ENCODE assay signal across 9 mouse cellular contexts in the genomic region with DNA sequence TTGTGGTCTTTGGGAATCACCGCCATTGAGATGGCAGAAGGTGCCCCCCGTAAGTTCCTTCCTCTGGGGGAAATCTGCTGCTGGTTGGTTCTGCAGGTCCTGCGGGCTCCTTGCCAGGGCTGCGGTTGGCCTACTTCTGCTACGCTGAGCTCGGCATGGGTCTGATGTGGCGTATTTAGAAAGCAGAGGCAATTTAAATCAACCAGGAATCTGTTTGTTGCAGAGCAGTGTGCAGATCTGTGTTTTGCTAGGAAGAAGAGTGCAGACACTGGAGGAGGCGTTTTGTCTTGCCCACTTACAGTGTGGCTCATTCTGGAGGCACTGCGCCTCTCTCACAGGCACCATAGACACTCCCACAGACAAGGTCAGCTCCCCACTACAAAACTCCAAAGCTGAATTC.
DNase-seq lines count a peak whose midpoint lies in the region; ATAC-seq lines count a peak whose summit lies in the region.
"Had no signal": no experiment of that assay in that cellular context is flagged by ENCODE, and none has a peak within 500 bp of the region (broad histone marks: within the 10 kb centered on the region; RNA-seq: fewer than 3 reads in every experiment).

No protein-coding gene starts in this region.

- no peaks in the 10 kb centered on the region for H3K36me3 ChIP-seq in embryonic facial prominence, embryonic 15.5 days
- H3K36me3 ChIP-seq in heart, embryonic 12.5 days, result no peaks in the 10 kb centered on the region

- no peak overlapping the region for H3K9ac ChIP-seq in embryonic facial prominence, embryonic 15.5 days
- no peak overlapping the region for H3K9ac ChIP-seq in heart, embryonic 12.5 days

- no peak for ATAC-seq in embryonic facial prominence, embryonic 15.5 days (ENCODE audit: insufficient number of reproducible peaks, low FRiP score, low TSS enrichment, low read depth)
- ATAC-seq in heart, embryonic 12.5 days (ENCODE audit: insufficient number of reproducible peaks, low FRiP score), result no peak

- peak; percentile 27 for DNase-seq in layer of hippocampus, adult 9-11 months
- no peak for DNase-seq in layer of hippocampus, postnatal 14 days (ENCODE audit: low spot score in 2 of 2)
- DNase-seq in cerebellum, adult 18-20 months, result peak; percentile 55 to 61
- peak; percentile 31 for DNase-seq in right cerebral cortex, postnatal 25 days
- no peak for DNase-seq in adrenal gland, adult 2 months
- DNase-seq: kidney, postnatal 14 days; lung, adult 18-20 months had no signal

- 0 out of 2 replicates have a peak overlapping the region, but pooled peaks have one; percentile 15 for H3K4me2 ChIP-seq in embryonic facial prominence, embryonic 15.5 days (replicated peaks)
- no peak overlapping the region for H3K4me2 ChIP-seq in heart, embryonic 12.5 days

- no peaks in the 10 kb centered on the region for H3K9me3 ChIP-seq in embryonic facial prominence, embryonic 15.5 days (replicated peaks)
- H3K9me3 ChIP-seq in heart, embryonic 12.5 days (replicated peaks), result no peaks in the 10 kb centered on the region

- H3K27ac ChIP-seq in embryonic facial prominence, embryonic 15.5 days (replicated peaks), result peak overlapping the region; percentile 63; the same call in 1 of the 2 replicates
- no peak overlapping the region for H3K27ac ChIP-seq in heart, embryonic 12.5 days (ENCODE audit: poor library complexity, severe bottlenecking)

- 39% methylated on average over 9 of the region's 9 CpGs for WGBS in embryonic facial prominence, embryonic 15.5 days
- WGBS in heart, embryonic 12.5 days, result 87% methylated on average over 9 of the region's 9 CpGs

- H3K4me1 ChIP-seq in embryonic facial prominence, embryonic 15.5 days, result peaks cover 27% of the 10 kb centered on the region
- H3K4me1 ChIP-seq in heart, embryonic 12.5 days (replicated peaks), result peaks cover 27% of the 10 kb centered on the region

- H3K27me3 ChIP-seq in embryonic facial prominence, embryonic 15.5 days, result no peaks in the 10 kb centered on the region
- peaks cover 29% of the 10 kb centered on the region for H3K27me3 ChIP-seq in heart, embryonic 12.5 days (replicated peaks)

- no peak overlapping the region for H3K4me3 ChIP-seq in embryonic facial prominence, embryonic 15.5 days (replicated peaks)
- H3K4me3 ChIP-seq in heart, embryonic 12.5 days, result no peak overlapping the region

Comparison
In these comparisons a context has a peak if more than half of its experiments do, and no peak if none do; other contexts are left out.
1. DNase-seq: peak in layer of hippocampus, adult 9-11 months (single experiment), cerebellum, adult 18-20 months (2 of 2) and right cerebral cortex, postnatal 25 days (single experiment); none in layer of hippocampus, postnatal 14 days (0 of 2) and adrenal gland, adult 2 months (single experiment).